Mouse (Mus musculus) G1E (cell line): ENCODE measurements at regions not wholly inside any gene's neighbourhood (a gene's known extent, or its start where the extent isn't known, plus 50 kb on each side); places are given as distances from the start of the nearest gene placed in this dataset.

Experiments used
- ATAC-seq: 2 replicates; pipeline ENCODE4 v1.8.0; 2016; ENCODE audit warnings: mild to moderate bottlenecking; ENCODE audit not compliant: insufficient number of reproducible peaks, poor library complexity, low FRiP score, severe bottlenecking; ENCODE audit errors: extremely low read depth
- DNase-seq: peaks from one replicate; pipeline ENCODE4 v3.0.0; 2012; ENCODE audit warnings: low spot score
- H3K27me3 ChIP-seq: 2 replicates; pipeline ENCODE4 v1.6.1; 2012; ENCODE audit warnings: mild to moderate bottlenecking, low read length, inconsistent platforms; ENCODE audit not compliant: insufficient read depth
- H3K36me3 ChIP-seq: replicated peaks from 2 replicates; pipeline ENCODE3; 2012; ENCODE audit warnings: mild to moderate bottlenecking, inconsistent platforms
- H3K4me1 ChIP-seq: 2 replicates; pipeline ENCODE4 v1.6.1; 2012; ENCODE audit warnings: low read depth, low read length, inconsistent platforms, mixed read lengths; ENCODE audit not compliant: insufficient read depth
- H3K4me3 ChIP-seq: 2 replicates; pipeline ENCODE4 v1.5.1; 2012; ENCODE audit warnings: low read depth, mild to moderate bottlenecking, inconsistent platforms, low read length, moderate library complexity, mixed read lengths
- H3K9me3 ChIP-seq: replicated peaks from 2 replicates; pipeline ENCODE4 v1.6.1; 2012; ENCODE audit warnings: inconsistent platforms
- CTCF ChIP-seq: IDR thresholded peaks from 2 replicates; pipeline ENCODE4 v1.5.1; 2012; ENCODE audit warnings: low read depth, low read length, inconsistent platforms, mixed read lengths
- GATA1 ChIP-seq: IDR thresholded peaks from 2 replicates; pipeline ENCODE4 v1.6.1; 2012; ENCODE audit warnings: borderline replicate concordance, low read length, inconsistent platforms, mixed read lengths
- GATA2 ChIP-seq: IDR thresholded peaks from 2 replicates; pipeline ENCODE4 v1.6.1; 2012; ENCODE audit warnings: low read depth, low read length, inconsistent platforms, borderline replicate concordance
- POLR2AphosphoS5 ChIP-seq: IDR thresholded peaks from 2 replicates; pipeline ENCODE4 v1.6.1; 2012; ENCODE audit warnings: low read depth, low read length, inconsistent platforms; ENCODE audit not compliant: insufficient replicate concordance
- TAL1 ChIP-seq: conservative IDR thresholded peaks from 2 replicates; pipeline ENCODE4 v1.6.1; 2012; ENCODE audit warnings: low read depth, low read length, inconsistent platforms, mixed read lengths

DNA sequence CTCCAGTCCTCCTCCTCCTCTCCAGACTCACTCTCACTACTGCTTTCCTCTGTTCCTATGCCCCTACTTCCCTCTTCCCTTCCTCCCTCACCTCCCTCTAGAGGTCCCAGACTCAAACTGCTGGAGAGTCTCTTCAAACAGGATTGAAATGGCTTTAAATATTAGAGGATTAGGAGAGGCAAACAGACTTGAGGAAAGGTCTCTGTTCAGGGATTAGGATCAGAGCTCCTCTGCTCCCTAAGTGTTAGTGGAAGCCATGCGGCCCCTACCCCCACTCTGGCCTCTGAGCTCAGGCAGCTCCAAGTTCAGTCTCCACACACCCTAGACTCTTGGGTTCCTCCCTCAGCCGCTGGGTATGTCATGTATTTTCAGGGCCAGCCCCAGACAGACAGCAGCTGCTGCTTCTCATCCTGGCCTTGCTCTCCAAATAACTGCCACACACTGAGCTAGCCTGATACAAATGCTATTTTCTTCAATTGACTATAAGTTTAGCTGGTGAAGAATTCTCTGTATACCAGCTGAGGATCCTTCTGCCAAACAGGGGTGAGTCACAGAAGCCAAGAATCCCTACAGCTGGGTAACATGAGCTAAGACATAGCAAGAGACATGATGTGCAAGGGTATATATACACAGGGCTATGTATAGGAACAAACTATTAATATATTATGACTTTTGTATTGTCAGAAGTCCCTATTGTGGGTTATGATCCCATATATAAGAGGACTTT, 55.2 kb upstream of the Nxpe4 start:
- no peak overlapping the region for H3K4me3 ChIP-seq
- no peak for ATAC-seq

DNA sequence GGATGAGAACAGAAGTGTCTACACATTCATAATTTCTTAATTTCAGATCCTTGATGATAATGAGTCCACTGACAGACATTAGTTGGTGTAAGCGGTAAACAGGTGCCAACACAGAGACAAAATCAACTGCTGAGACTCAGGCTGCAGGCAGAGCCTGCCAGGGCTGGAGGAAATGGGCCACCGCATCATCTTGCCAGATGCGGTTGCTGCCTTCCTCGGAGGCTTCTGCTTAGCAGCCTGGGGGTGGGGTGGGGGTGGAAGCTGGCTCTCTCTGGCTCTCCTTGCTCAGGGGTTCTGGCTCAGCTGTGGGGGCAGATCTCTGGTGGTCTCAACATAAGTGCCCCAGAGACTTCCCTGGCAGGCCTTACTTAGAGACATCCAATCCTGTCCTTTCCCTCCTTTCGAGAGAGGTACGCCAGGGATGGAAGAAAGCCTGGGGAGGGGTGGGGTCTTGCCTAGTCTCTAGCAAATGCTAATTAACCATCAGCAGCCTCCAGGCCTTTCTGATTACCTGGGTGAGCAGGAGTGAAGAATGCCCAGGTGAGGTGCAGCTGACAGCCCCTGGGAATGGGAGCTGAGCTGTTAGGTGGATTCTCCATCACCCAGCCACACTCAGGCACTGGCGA, 52.7 kb upstream of the Nxpe4 start:
- DNase-seq: no peak
- H3K4me1 ChIP-seq: no peaks in the 10 kb centered on the region; the same call in 1 of the 2 replicates
- TF ChIP-seq CTCF (no peak), TAL1 (no peak), GATA1 (no peak)
- H3K27me3 ChIP-seq: no peaks in the 10 kb centered on the region
- H3K36me3 ChIP-seq: no peaks in the 10 kb centered on the region
- no peak for ATAC-seq
- no peak overlapping the region for H3K4me3 ChIP-seq
- H3K9me3 ChIP-seq: no peaks in the 10 kb centered on the region

More for the DNA sequence above, 55.2 kb upstream of the Nxpe4 start:
- TF ChIP-seq GATA2 (no peak), TAL1 (no peak), POLR2AphosphoS5 (no peak), CTCF (no peak), GATA1 (no peak)
- H3K27me3 ChIP-seq: no peaks in the 10 kb centered on the region
- no peaks in the 10 kb centered on the region; the same call in 1 of the 2 replicates for H3K4me1 ChIP-seq
- no peak for DNase-seq
- no peaks in the 10 kb centered on the region for H3K36me3 ChIP-seq
- H3K9me3 ChIP-seq: no peaks in the 10 kb centered on the region

DNA sequence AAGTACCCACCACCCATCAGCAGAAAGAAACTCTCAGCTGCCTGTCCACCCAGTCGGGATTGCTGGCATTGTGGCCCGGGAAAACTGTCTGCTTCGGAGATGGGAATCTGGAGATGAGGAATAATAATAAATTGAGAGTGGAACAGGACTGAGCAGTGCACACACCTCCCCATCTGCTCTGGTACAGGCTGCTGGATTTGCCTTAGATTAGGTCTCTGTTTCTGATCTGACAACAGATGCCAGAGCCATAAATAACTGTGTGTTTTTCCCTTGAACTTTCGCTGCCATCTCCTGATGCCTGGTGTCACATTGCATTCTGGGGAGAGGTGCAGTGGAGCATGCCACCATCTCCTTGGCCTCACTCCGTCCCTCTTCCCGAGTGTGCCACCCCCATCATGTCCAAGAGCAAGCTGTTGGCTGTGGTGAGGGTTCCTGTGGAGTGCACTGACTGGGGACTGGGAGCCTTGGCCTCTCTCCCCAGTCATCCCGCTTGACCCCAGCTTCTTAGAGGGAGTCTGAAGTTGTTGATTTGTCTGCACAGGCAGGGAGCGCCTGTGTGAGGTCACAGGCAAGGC, 50.4 kb upstream of the Nxpe4 start:
- no peak for DNase-seq
- TF ChIP-seq POLR2AphosphoS5 (no peak), TAL1 (no peak), GATA2 (0 out of 2 replicates have a peak, but pooled peaks have one; percentile 36), GATA1 (no peak), CTCF (no peak)
- no peak for ATAC-seq

More for the DNA sequence above, 50.4 kb upstream of the Nxpe4 start:
- no peaks in the 10 kb centered on the region for H3K9me3 ChIP-seq
- no peak overlapping the region for H3K4me3 ChIP-seq
- H3K4me1 ChIP-seq: no peaks in the 10 kb centered on the region; the same call in 1 of the 2 replicates
- H3K36me3 ChIP-seq: no peaks in the 10 kb centered on the region
- H3K27me3 ChIP-seq: no peaks in the 10 kb centered on the region
